Mouse (Mus musculus): ENCODE data around the gene Ms4a13. TPM values are rescaled to one million over a fixed set of nuclear protein-coding genes. Genes with fewer than 3 reads are reported as not detected.

Ms4a13 gene
- polyA plus RNA-seq (2014; fragmentation: Illumina TruSeq; extraction: RNeasy Lipid Tissue Mini Kit (QIAGEN cat#74804); ENCODE audit: low replicate concordance), result not detected

GRCm38 (mm10) chr19:11196546-11196945 lies at the start of gene Ms4a13:
Gene Ms4a13 (minus strand): TSS chr19:11196737.

GRCm38 (mm10) chr19:11232348-11232747 lies 35.8 kb upstream of the Ms4a13 start, which contains the start of gene Ms4a12:
Gene Ms4a12 (minus strand): TSS chr19:11232448.

GRCm38 (mm10) chr19:11165172-11165571 lies 31.4 kb downstream of the Ms4a13 start, which contains the start of gene 1700025F22Rik:
Gene 1700025F22Rik (minus strand): TSS chr19:11165320.

GRCm38 (mm10) chr19:11130776-11131175 lies 65.8 kb downstream of the Ms4a13 start, which contains the start of gene 1700017D01Rik:
Gene 1700017D01Rik (minus strand): TSS chr19:11130876.

Other genes with a start within 250 kb of the Ms4a13 start
- 1.0 TPM for gene Ccdc86, start 247.5 kb downstream of the Ms4a13 start, polyA plus RNA-seq (2014; fragmentation: Illumina TruSeq; extraction: RNeasy Lipid Tissue Mini Kit (QIAGEN cat#74804); ENCODE audit: low replicate concordance)
- 10.1 TPM for gene Ms4a10, start 222.1 kb downstream of the Ms4a13 start, polyA plus RNA-seq (2014; fragmentation: Illumina TruSeq; extraction: RNeasy Lipid Tissue Mini Kit (QIAGEN cat#74804); ENCODE audit: low replicate concordance)
- gene Ms4a15, start 203.5 kb downstream of the Ms4a13 start, polyA plus RNA-seq (2014; fragmentation: Illumina TruSeq; extraction: RNeasy Lipid Tissue Mini Kit (QIAGEN cat#74804); ENCODE audit: low replicate concordance), result not detected
- gene Ms4a18, start 178.7 kb downstream of the Ms4a13 start, polyA plus RNA-seq (2014; fragmentation: Illumina TruSeq; extraction: RNeasy Lipid Tissue Mini Kit (QIAGEN cat#74804); ENCODE audit: low replicate concordance), result 106 TPM
- 313 TPM for gene Ms4a8a, start 115.6 kb downstream of the Ms4a13 start, polyA plus RNA-seq (2014; fragmentation: Illumina TruSeq; extraction: RNeasy Lipid Tissue Mini Kit (QIAGEN cat#74804); ENCODE audit: low replicate concordance)
- not detected for gene 1700017D01Rik, start 65.9 kb downstream of the Ms4a13 start, polyA plus RNA-seq (2014; fragmentation: Illumina TruSeq; extraction: RNeasy Lipid Tissue Mini Kit (QIAGEN cat#74804); ENCODE audit: low replicate concordance)
- not detected for gene 1700025F22Rik, start 31.4 kb downstream of the Ms4a13 start, polyA plus RNA-seq (2014; fragmentation: Illumina TruSeq; extraction: RNeasy Lipid Tissue Mini Kit (QIAGEN cat#74804); ENCODE audit: low replicate concordance)
- 118 TPM for gene Ms4a12, start 35.7 kb upstream of the Ms4a13 start, polyA plus RNA-seq (2014; fragmentation: Illumina TruSeq; extraction: RNeasy Lipid Tissue Mini Kit (QIAGEN cat#74804); ENCODE audit: low replicate concordance)
- gene Ms4a1, start 69.5 kb upstream of the Ms4a13 start, polyA plus RNA-seq (2014; fragmentation: Illumina TruSeq; extraction: RNeasy Lipid Tissue Mini Kit (QIAGEN cat#74804); ENCODE audit: low replicate concordance), result 18.9 TPM
- not detected for gene Ms4a5, start 87.1 kb upstream of the Ms4a13 start, polyA plus RNA-seq (2014; fragmentation: Illumina TruSeq; extraction: RNeasy Lipid Tissue Mini Kit (QIAGEN cat#74804); ENCODE audit: low replicate concordance)
- 5.7 TPM for gene Ms4a14, start 117.7 kb upstream of the Ms4a13 start, polyA plus RNA-seq (2014; fragmentation: Illumina TruSeq; extraction: RNeasy Lipid Tissue Mini Kit (QIAGEN cat#74804); ENCODE audit: low replicate concordance)
- 28.0 TPM for gene Ms4a7, start 139.4 kb upstream of the Ms4a13 start, polyA plus RNA-seq (2014; fragmentation: Illumina TruSeq; extraction: RNeasy Lipid Tissue Mini Kit (QIAGEN cat#74804); ENCODE audit: low replicate concordance)
- gene Ms4a4a, start 178.8 kb upstream of the Ms4a13 start, polyA plus RNA-seq (2014; fragmentation: Illumina TruSeq; extraction: RNeasy Lipid Tissue Mini Kit (QIAGEN cat#74804); ENCODE audit: low replicate concordance), result 18.4 TPM
- gene Ms4a4c, start 208.0 kb upstream of the Ms4a13 start, polyA plus RNA-seq (2014; fragmentation: Illumina TruSeq; extraction: RNeasy Lipid Tissue Mini Kit (QIAGEN cat#74804); ENCODE audit: low replicate concordance), result 5.5 TPM
- gene Ms4a4b, start 246.8 kb upstream of the Ms4a13 start, polyA plus RNA-seq (2014; fragmentation: Illumina TruSeq; extraction: RNeasy Lipid Tissue Mini Kit (QIAGEN cat#74804); ENCODE audit: low replicate concordance), result 8.9 TPM